Mouse (Mus musculus): Measurements from ENCODE around the gene Rbbp7.

GRCm38 (mm10) chrX:162756058-162756457 is 4.1 kb upstream of the Rbbp7 start:
- TF ChIP-seq POLR2A (IDR thresholded peaks at IDR 0.05; ENCODE audit: low read depth, low read length) = no peak
- no peak for TF ChIP-seq CTCF (IDR thresholded peaks at IDR 0.05; ENCODE audit: extremely low read depth, insufficient read depth, insufficient read length, insufficient replicate concordance)

Measured in spleen, adult 2 months (tissue).